Mouse (Mus musculus) adrenal gland, postnatal 4 days (tissue): ENCODE data around the gene Mapk13. TPM values are rescaled to one million over a fixed set of nuclear protein-coding genes. Genes with fewer than 3 reads are reported as not detected.
"Not testable (repeated sequence)": the region's sequence is repeated elsewhere in the genome, so short reads cannot be mapped to it uniquely, and the experiment has no call there.

Experiments used
- DNase-seq, 2 experiments: peaks; one replicate each; pipeline ENCODE4 v3.0.0; 2021 to 2022; ENCODE audit warnings: low spot score in 2 of 2, mixed read lengths in 2 of 2
- total RNA-seq, 2 experiments: library from RNA; stranded (reverse); gene quantifications; 2 replicates each; pipeline ENCODE4 v1.2.3; 2021

The Mapk13 gene
- total RNA-seq, 2 experiments from 2014 or later, result 72.1 to 75.4 TPM

GRCm38 (mm10) chr17:28812345-28812744 is 43.2 kb downstream of the Mapk13 start:
- no peak for DNase-seq

DNA sequence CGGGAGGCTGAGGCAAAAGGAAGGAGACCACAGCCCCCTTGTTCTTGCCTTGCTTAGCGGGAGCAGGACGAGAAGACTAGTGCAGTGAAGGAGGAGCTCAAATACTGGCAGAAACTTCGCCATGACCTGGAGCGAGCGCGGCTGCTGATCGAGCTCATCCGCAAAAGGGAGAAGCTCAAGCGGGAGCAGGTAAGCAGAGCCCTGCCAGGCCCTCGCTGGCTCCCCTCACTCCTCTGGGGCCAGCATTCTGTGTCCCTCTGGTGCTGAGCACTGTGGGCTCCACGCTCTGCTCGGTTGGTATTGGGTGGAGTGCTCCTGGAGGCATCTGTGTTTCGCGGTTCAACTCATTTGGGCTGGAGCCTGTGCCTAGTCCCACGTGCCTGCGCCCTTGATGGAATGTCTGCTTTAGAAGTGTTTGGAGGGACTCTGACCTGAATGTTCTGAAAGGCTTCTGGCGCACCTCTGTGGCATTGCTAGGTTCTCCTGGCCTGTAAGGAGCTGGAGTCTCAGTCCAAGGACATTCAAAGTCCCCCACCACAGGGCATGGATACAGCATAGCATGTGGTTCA is 45.5 kb downstream of the Mapk13 start:
- no peak for DNase-seq

- no peak for DNase-seq
Observed at GRCm38 (mm10) chr17:28815384-28816004, 46.4 kb downstream of the Mapk13 start.

DNA sequence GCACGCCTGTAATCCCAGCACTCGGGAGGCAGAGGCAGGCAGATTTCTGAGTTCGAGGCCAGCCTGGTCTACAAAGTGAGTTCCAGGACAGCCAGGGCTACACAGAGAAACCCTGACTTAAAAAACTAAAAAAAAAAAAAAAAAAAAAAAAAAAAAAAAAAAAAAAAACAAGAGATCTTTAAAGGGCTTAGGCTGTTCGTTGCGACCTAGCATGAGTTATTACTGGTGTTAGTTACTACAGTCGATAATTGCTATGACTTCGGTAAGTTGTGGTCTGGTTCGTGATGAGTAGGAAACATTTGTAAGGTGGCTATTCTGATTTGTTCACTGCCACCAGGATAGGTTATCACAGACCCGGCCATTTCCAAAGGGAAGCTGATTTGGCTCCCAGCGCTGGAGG is 47.2 kb downstream of the Mapk13 start:
- DNase-seq, result not testable (repeated sequence)

GRCm38 (mm10) chr17:28816875-28817811 is 48.0 kb downstream of the Mapk13 start:
- DNase-seq, result no peak

DNA sequence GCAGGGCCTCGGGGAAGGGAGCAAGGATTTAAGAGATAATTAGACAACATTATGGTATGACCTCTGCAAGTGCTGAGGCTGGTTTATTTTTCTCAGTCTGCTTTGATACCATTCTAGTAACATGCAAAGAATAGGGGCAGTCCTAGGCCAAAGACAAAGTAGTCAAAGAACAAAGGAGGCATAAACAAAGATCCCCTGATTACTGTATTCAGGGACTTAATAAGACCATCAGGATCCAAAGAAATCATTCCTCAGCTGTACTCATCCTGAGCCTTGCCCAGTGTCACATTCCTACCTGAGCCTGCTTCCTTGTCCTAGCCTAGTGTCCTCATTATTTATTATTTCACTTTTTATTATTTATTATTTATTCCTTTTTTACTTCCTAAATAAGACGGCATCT is 51.1 kb downstream of the Mapk13 start:
- no peak for DNase-seq

DNA sequence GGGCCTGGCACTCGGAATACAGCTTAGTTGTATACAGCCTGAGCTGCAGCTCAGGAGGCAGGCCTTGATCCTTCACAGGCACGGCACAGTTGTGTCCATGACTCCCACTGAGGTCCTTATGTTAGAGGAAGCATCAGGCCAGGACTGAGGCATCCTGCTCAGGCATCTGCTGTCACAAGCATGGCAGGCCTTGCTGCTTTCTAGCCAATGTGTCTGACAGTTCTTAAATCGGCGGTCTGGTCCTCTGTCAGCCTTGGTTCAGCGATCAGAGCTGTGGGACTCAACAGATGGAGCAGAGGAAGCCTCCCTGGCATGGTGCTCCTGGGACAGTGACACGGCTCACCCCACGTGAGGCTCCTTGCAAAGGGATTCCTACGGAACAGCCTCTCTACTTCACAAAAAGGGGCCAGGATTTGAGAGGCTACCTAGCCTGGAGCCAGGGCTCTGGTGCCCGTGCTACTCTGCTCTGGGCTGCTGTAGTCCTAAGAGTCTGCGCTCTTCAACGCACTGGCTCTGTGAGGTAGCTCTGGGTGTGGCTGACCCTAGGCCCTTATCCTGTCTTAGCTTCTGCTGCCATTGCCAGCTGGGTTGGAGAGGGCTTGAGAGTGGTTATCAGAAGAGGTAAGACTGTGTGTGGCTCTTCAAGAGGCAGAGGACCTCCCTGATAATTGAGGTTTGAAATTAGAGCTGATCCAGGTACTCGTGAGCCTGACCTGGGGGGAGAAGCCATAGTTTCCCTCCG is 54.1 kb downstream of the Mapk13 start:
- DNase-seq, result no peak

DNA sequence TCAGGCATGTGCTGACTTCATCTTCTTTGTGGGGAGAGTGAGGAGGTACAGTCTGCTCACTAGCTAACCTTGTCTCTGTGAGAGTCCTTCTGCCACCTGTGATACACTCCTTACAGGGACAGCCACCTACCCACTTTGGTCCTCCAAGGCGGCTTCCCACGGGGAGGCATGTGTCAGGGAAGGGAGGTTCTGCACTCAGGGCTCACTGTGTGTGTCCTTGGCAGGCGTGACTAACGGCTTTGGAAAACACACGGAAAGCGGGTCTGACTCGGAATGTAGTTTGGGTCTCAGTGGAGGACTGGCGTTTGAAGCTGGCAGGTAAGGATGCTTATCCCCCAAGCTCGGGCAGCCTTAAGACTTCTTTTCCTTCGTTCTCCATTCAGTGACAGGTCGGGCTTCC is 54.7 kb downstream of the Mapk13 start:
- no peak for DNase-seq

GRCm38 (mm10) chr17:28824896-28825295 is 55.8 kb downstream of the Mapk13 start:
- DNase-seq, result no peak

DNA sequence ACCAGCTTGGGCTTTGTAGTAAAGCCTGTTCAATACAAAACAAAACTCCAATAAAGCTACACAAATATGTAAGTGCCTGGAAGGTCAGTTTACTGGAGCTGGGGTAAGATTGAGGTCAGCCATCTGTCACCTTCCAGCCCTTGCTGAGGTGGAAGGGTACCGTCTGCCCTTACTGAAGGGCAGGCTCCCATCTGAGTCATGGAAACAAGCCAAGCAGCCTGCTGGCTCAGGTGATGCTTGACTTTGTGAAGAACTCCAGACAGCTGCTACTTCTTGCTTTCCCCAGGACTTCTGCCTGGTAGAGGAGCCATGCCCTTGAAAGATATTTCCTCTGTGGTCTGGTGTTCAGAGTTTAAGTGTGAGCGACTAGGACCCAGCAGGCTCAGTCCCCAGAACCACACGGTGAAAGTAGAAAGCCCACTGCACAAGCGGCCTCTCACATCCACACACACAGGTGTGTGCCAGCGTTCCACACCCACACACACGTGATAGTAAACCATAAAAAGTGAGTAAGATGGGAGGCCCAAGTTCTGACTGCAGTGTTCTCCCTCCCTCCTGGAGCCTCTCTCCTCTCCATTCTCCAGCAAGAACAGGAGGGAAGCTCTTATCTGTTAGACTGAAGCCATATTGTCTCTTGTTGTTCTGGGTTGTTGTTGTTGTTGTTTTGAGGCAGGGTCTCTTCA is 56.4 kb downstream of the Mapk13 start:
- no peak for DNase-seq

DNA sequence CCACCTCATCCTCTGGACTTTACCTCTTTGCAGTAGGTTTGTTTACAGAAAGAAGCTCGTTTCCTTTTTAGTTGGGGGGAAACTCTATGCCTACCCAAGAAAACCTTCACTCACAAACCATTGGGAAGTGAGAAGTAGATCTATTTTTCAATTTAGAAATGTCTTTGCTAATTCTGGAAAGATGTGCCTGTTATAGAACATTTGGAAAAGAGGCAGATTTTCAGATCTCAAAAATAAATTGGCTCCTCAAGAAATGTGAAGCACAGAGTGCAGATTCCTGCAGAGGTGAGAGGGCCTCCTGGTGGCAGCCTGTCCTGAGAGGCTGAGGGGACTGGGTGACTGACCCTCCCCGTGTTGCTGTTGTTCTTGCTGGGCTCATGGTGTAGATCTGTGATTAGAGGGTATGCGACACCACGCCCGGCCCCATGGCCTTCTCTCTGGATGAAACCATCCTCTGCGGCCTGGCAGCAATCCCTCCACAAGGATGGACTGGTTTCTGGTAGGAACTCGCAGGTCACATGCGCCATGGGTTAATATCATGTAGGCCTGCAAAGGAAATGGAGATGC is 58.7 kb downstream of the Mapk13 start:
- no peak for DNase-seq

DNA sequence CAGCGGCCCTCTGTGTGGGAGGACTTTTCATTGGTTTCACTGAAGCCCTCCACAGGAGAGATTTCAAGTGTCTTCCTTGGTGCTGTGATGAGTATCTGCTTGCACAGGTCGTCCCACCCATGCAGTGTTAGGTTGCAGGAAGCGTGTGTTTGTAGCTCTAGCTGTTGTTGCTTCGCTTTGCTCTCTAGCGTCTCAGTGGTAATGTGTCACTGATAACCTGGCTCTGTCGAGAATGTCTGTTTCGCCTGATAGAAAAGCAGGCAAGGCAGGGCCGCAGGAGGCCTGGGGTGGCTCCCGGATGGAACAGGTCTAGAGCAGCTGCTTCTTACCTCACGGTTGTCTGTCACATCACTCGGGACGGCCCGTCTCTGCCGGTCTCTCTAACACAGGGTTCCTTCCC is 60.0 kb downstream of the Mapk13 start:
- DNase-seq, result no peak

Other genes starting within 250 kb of the Mapk13 start
- gene Armc12, start 238.5 kb upstream of the Mapk13 start, total RNA-seq, result under 1 TPM in 1 of 2 experiments, not detected in 1; 0.22 TPM
- not detected for gene Clpsl2, start 219.9 kb upstream of the Mapk13 start, total RNA-seq
- gene Clps, start 208.5 kb upstream of the Mapk13 start, total RNA-seq, result 1,000 to 10,000 TPM in 1 of 2 experiments, under 1 TPM in 1; 0.56 to 1,299 TPM
- gene Lhfpl5, start 193.7 kb upstream of the Mapk13 start, total RNA-seq, result 1 to 10 TPM; 2.5 to 3.2 TPM
- gene Srpk1, start 146.6 kb upstream of the Mapk13 start, total RNA-seq, result 10 to 100 TPM; 60.9 to 78.4 TPM
- gene Slc26a8, start 79.1 kb upstream of the Mapk13 start, total RNA-seq, result 1 to 10 TPM; 2.7 to 3.4 TPM
- 10 to 100 TPM; 74.0 to 78.0 TPM for gene Mapk14, start 78.0 kb upstream of the Mapk13 start, total RNA-seq
- gene AC170998.1, start 43.2 kb upstream of the Mapk13 start, total RNA-seq, result 1 to 10 TPM; 2.5 to 3.8 TPM
- gene Brpf3, start 31.8 kb downstream of the Mapk13 start, total RNA-seq, result 10 to 100 TPM; 81.7 to 89.0 TPM
- under 1 TPM; 0.06 to 0.11 TPM for gene Pnpla1, start 89.1 kb downstream of the Mapk13 start, total RNA-seq
- under 1 TPM; 0.11 TPM for gene 4930539E08Rik, start 146.0 kb downstream of the Mapk13 start, total RNA-seq
- gene Pxt1, start 174.5 kb downstream of the Mapk13 start, total RNA-seq, result under 1 TPM; 0.59 to 0.67 TPM
- gene Kctd20, start 182.7 kb downstream of the Mapk13 start, total RNA-seq, result 10 to 100 TPM; 79.8 to 86.5 TPM
- gene Stk38, start 238.7 kb downstream of the Mapk13 start, total RNA-seq, result 10 to 100 TPM; 90.2 to 94.9 TPM